Mouse (Mus musculus) erythroid progenitor cell, adult 5-6 weeks (primary cell): ENCODE measurements around the gene Agpat3. TPM values are rescaled to one million over a fixed set of nuclear protein-coding genes. Genes with fewer than 3 reads are reported as not detected.

ENCODE experiments used
- ATAC-seq: replicated peaks from 2 replicates; pipeline ENCODE4 v1.8.0; 2016; ENCODE audit warnings: moderate number of reproducible peaks, mild to moderate bottlenecking, moderate TSS enrichment, inconsistent platforms; ENCODE audit not compliant: poor library complexity, low FRiP score, severe bottlenecking
- total RNA-seq, 2 experiments: library from RNA; stranded (forward) in 1 of 2; stranded (reverse) in 1 of 2; fragments of 150-400 nt in 1 of 2; fragments of 186-747, 209-891 nt in 1 of 2; gene quantifications; 2 replicates each; pipeline versions ENCODE4 v1.2.3 to v1.2.4; 2015 to 2017; ENCODE audit warnings: low replicate concordance in 2 of 2

Gene Agpat3
- total RNA-seq, 2 experiments from 2014 or later, result 14.0 to 24.7 TPM

DNA sequence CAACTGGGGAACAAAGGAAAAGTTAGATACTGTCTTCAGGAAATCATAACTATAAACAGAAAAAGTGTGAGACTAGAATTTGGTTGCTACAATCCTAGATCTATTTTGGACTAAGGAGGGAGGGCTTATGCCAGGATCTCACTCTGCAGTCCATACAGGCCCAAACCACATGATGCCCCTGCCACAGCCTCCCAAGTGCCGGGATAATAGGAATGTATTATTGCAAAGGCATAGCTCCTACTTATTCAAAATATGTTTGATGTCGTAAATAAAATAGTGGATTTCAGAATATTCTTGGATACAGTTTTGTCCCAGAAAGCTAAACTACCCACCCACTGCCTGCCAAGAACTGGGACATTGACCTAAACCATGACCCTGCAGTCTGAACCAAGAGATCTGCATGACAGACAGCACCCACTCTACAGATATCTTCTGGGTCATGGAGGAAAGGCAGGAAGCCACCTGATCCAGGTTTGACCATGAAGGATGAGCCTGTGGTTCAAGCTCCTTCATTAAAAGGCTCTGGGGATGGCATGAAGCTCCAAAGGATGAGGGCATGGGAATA is 24.2 kb downstream of the Agpat3 start:
- no peak for ATAC-seq

- no peak for ATAC-seq
These were observed 26.2 kb downstream of the Agpat3 start for GRCm38 (mm10) chr10:78325916-78326647.

DNA sequence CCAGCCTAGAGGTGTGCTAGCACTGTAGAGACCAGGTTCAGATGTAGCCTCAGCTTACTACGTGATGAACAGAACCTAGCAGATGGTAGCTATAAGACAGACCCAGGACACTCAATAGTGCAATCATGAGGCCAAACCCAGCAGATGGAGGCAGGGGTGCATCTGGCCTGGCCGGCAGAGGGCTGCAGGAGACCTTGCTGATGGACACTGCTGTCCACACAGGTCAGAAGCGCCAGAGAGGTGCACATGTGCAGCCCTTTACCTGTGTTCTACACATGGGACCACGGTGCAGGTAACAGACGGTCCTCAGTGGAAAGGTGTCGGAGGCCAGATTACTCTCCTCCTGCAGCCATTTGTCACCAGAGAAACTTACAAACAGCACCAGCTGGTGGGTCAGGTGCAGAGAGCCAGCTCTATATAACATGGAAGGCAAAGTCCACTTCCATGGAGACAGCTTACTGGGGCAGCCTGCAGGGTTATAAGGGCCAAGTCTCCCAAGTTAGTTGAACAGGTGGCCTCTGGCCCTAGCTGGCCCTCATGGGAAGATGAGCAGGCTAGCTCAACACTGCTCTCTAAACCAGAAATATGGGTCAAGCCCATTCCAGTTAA is 27.6 kb downstream of the Agpat3 start:
- ATAC-seq, result no peak

GRCm38 (mm10) chr10:78323214-78323880 is 28.9 kb downstream of the Agpat3 start:
- no peak for ATAC-seq

DNA sequence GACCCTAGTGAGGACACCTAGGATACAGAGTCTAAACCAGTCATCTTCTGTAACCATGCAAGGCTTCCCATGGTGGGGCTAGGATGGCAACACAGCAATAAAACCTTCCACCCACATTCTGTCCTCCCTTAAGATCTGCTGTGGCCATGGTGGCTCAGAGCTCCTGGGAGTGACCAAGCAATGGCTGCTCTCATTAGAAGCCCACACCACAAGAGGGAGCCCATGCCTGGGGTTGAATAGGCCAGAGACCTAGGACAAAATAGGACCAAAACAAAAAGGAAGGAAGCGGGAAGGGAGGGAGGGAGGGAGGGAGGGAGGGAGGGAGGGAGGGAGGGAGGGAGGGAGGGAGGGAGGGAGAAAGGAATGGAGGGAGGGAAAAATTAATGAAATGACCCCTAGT is 29.5 kb downstream of the Agpat3 start:
- no peak for ATAC-seq

GRCm38 (mm10) chr10:78321133-78321757 is 31.0 kb downstream of the Agpat3 start:
- ATAC-seq, result no peak

- no peak for ATAC-seq
These were observed 31.8 kb downstream of the Agpat3 start for GRCm38 (mm10) chr10:78320526-78320925.

DNA sequence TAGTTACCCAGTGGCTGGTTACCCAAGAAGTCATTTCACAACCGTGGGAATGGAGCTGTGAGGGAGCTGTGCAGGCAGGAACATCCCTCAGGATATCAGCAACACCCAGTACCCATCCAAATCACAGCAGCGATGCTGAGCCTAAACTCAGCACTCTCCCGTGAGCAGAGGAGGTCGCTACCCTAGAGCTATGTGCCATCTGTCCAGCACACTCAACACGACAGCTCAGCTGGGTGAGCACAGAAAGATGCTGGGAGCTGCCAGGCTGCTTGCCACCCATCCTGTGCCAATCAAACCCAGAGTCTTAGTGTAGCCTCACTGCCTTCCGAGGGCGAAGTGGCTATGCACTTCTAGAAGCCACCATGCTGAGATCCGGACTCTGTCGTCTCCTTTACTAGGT is 32.3 kb downstream of the Agpat3 start:
- ATAC-seq, result no peak

GRCm38 (mm10) chr10:78317270-78317923 is 34.9 kb downstream of the Agpat3 start:
- no peak for ATAC-seq

- ATAC-seq, result no peak
These were observed 35.8 kb downstream of the Agpat3 start for GRCm38 (mm10) chr10:78316228-78317087.

DNA sequence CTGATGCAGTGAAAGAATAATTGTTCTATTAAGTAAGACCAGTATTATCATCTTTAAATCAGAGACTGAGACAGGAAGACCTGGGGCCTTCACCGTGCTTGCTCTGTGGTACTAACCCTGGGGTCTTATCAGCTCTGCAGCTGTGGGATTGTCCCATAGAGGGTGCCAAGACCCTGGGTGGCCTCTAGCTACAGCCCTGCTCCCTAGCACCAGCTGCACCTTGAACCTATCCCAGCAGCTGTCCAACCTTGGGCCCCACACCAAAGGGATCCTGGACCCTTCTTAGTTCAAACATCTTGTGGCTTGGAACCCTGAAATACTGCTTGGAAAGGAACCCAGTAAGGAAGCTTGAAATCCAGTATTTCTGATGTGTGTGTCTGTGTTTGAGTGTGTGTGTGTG is 37.1 kb downstream of the Agpat3 start:
- no peak for ATAC-seq

DNA sequence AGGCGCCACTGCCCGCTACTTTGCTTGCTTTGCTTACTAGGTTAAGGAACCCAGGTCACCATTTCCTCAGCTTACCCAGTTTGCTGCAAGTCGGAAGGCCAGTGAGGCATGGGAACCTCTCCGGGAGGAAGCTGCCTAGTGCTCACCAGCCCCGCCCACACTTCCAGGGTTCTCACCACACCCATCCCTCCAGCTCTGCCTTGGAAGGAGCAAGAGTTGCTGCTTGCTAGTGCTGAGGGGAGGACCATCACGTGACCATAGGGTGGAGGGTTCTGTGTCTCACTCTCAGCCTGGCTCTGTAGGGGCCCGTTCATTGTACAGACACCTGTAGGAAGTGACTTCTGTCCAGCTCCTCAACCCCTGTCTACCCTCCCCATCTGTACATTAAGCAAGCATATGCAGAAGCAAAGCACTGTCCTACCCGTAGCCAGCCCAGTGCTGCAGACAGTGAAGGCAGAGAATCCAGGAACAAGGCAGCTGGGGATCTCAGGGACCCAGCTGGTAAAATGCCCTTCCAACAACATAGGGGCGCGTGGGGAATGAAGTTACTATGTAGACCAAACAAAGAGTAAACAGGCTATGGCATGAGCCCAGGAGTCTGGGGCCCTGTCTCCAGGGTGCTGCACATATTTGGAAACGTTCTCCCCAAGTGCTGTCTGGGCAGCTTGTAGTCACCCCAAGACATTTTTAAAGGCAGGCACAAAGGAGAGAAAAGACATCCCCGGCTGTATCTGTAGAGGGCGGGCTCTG is 40.2 kb downstream of the Agpat3 start:
- ATAC-seq, result 0 out of 2 replicates have a peak, but pooled peaks have one; percentile 21

DNA sequence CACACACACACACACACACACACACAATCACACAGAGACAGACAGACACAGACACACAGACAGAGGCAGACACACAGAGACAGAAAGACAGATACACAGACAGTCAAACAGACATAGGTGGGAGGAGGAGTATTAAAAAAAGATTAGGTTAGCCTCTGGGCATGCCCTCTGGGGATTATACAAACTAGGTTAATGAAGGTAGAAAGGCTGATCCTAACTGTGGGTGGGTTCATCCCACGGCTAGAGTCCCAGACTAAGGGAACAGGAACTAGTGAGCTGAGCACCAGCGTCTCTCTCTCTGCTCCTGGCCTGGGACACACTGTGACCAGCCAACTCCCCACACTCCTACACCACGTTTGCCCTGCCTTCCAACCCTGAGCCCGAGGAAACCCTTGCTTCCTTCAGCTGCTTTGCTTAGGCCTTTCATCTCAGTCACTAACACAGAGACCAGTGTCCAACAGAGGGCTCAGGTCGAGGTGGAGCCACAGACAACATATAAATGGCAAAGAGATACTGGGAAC is 41.5 kb downstream of the Agpat3 start:
- ATAC-seq, result no peak

- no peak for ATAC-seq
These were observed 43.7 kb downstream of the Agpat3 start for GRCm38 (mm10) chr10:78308617-78309016.

GRCm38 (mm10) chr10:78307391-78307790 is 44.9 kb downstream of the Agpat3 start:
- ATAC-seq, result no peak

DNA sequence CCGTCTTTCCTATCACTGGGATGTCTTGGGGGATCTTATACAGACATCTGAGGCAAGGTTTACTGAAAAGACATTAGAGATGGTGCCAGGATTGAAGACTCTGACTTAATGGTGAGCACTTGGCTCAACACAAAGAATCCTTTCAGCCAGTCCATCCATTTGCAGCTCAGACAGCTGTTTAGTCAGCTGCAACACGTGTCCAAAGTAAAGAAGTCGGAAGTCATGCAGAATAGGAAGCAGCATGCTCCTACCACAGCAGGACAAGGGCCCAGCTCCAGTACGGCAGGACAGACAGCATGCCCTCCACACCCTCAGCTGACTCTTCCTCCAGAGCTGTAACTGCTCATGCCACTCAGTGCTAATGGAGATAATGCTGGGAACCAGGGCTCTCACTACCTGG is 46.3 kb downstream of the Agpat3 start:
- ATAC-seq, result no peak

DNA sequence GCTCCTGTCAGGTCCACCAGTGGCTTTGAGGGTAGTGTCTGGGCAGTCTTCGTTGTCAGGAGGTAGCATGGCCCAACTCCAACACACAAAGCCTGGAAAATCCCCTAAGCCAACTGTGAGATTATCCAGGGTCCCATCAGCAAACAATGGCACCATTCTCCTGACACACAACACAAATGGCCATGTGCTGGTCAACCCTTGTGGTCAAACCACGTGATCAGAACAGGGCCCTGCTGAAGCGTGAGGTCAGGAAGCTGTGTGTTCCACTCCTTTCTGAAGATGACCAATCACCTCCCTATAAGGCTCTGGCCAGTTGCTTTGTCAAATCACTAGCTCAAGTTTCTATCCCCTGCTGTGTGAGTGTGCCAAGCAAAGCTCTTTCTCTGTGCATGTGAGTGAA is 47.3 kb downstream of the Agpat3 start:
- ATAC-seq, result no peak

DNA sequence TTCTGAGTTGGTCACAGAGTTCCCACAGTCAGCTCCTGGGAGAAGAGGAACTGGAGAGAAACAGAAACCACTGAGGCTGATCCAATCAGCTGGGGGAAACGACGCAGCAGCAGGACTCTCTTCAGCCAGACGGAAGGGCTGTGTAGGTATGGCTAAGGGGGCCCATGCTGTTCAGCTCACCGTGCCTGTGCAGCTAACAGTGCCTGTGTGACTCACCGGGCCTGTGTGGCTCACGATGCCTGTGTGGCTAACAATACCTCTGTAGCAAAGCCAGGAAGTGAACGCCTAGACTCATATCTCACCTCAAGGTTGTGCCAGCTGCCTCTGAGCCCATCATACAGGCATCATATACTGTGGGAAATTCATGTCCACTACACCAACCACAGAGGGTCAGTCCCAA is 48.6 kb downstream of the Agpat3 start:
- no peak for ATAC-seq
